Mouse (Mus musculus): Measurements from ENCODE around the gene Gpr107. TPM values are rescaled to one million over a fixed set of nuclear protein-coding genes. Genes with fewer than 3 reads are reported as not detected.
A peak's percentile ranks its signal among the peaks of the same experiment; 100 is the strongest.

The Gpr107 gene
- polyA plus RNA-seq, 1 experiment from 2014 or later, result 27.8 TPM

GRCm38 (mm10) chr2:31239203-31239696 is 87.1 kb downstream of the Gpr107 start:
- H3K4me1 ChIP-seq (ENCODE audit: control insufficient read depth, insufficient read depth, low read length), result 0 out of 2 replicates have a peak, but pooled peaks cover 3% of the 10 kb centered on the region
- ATAC-seq (ENCODE audit: low FRiP score) (peak; percentile 52; the same call in 1 of the 2 replicates), DNase-seq (ENCODE audit: low spot score, missing footprints) (peak; percentile 92)
- 0 out of 2 replicates have a peak, but pooled peaks cover under 1% of the 10 kb centered on the region for H3K27me3 ChIP-seq (ENCODE audit: control insufficient read depth, insufficient read depth, low read length)
- H3K36me3 ChIP-seq (ENCODE audit: control insufficient read depth, insufficient read depth, low read length), result no peaks in the 10 kb centered on the region
- H3K27ac ChIP-seq (ENCODE audit: low read depth, low read length), result no peak overlapping the region
- peak overlapping the region; percentile 14; the same call in 1 of the 2 replicates for H3K4me3 ChIP-seq (ENCODE audit: low read depth, low read length)
- H3K9ac ChIP-seq (ENCODE audit: low read length), result peak overlapping the region; percentile 12; the same call in 1 of the 2 replicates
- WGBS, result 36% methylated on average over 23 of the region's 23 CpGs
- no peaks in the 10 kb centered on the region for H3K9me3 ChIP-seq (ENCODE audit: control insufficient read depth, low read length)
- peak overlapping the region; percentile 33 for H3K4me2 ChIP-seq

DNA sequence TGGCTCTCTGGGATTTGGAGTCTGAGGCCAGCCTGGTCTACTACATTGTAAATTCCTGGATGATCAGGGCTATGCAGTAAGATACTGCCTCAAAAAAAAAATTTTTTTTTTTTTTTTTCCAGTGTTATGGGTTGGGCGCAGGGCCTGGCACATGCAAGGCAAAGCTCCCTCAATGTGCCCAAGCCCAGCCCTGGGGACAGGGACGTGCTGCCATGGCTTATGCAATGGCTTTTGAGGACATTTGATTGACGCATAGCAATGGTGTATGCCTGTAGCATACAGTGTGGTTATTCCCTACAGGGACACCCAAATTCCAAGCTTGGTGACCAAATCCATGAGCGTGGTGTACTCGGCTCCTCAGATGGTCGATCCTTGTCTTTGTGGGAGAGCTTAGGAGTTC is 87.7 kb downstream of the Gpr107 start:
- Histone ChIP-seq H3K4me2 (peak overlapping the region; percentile 33), H3K36me3 (ENCODE audit: control insufficient read depth, insufficient read depth, low read length) (no peaks in the 10 kb centered on the region), H3K9ac (ENCODE audit: low read length) (no peak overlapping the region), H3K27ac (ENCODE audit: low read depth, low read length) (no peak overlapping the region), H3K4me3 (ENCODE audit: low read depth, low read length) (no peak overlapping the region; the same call in 1 of the 2 replicates), H3K27me3 (ENCODE audit: control insufficient read depth, insufficient read depth, low read length) (0 out of 2 replicates have a peak, but pooled peaks cover 2% of the 10 kb centered on the region), H3K9me3 (ENCODE audit: control insufficient read depth, low read length) (no peaks in the 10 kb centered on the region), H3K4me1 (ENCODE audit: control insufficient read depth, insufficient read depth, low read length) (0 out of 2 replicates have a peak, but pooled peaks cover 3% of the 10 kb centered on the region)
- ATAC-seq (ENCODE audit: low FRiP score) (no peak), DNase-seq (ENCODE audit: low spot score, missing footprints) (no peak)
- WGBS, result 81% methylated on average over 6 of the region's 6 CpGs

GRCm38 (mm10) chr2:31241639-31242038 is 89.5 kb downstream of the Gpr107 start:
- WGBS, result 12% methylated on average over 7 of the region's 7 CpGs
- no peak for ATAC-seq (ENCODE audit: low FRiP score)
- no peak overlapping the region for H3K27ac ChIP-seq (ENCODE audit: low read depth, low read length)
- no peak for DNase-seq (ENCODE audit: low spot score, missing footprints)
- H3K27me3 ChIP-seq (ENCODE audit: control insufficient read depth, insufficient read depth, low read length), result 0 out of 2 replicates have a peak, but pooled peaks cover 2% of the 10 kb centered on the region
- no peak overlapping the region for H3K4me3 ChIP-seq (ENCODE audit: low read depth, low read length)
- H3K4me2 ChIP-seq, result no peak overlapping the region
- H3K36me3 ChIP-seq (ENCODE audit: control insufficient read depth, insufficient read depth, low read length), result no peaks in the 10 kb centered on the region
- no peaks in the 10 kb centered on the region for H3K9me3 ChIP-seq (ENCODE audit: control insufficient read depth, low read length)
- peaks cover 3% of the 10 kb centered on the region for H3K4me1 ChIP-seq (ENCODE audit: control insufficient read depth, insufficient read depth, low read length)
- H3K9ac ChIP-seq (ENCODE audit: low read length), result no peak overlapping the region

- H3K9me3 ChIP-seq (ENCODE audit: control insufficient read depth, low read length), result no peaks in the 10 kb centered on the region
- H3K4me1 ChIP-seq (ENCODE audit: control insufficient read depth, insufficient read depth, low read length), result peaks cover 13% of the 10 kb centered on the region
- no peak overlapping the region for H3K9ac ChIP-seq (ENCODE audit: low read length)
- ATAC-seq (ENCODE audit: low FRiP score), result no peak
- no peak overlapping the region for H3K4me3 ChIP-seq (ENCODE audit: low read depth, low read length)
- WGBS, result 79% methylated on average over 8 of the region's 8 CpGs
- H3K27ac ChIP-seq (ENCODE audit: low read depth, low read length), result no peak overlapping the region
- no peak for DNase-seq (ENCODE audit: low spot score, missing footprints)
- 0 out of 2 replicates have a peak, but pooled peaks cover 3% of the 10 kb centered on the region for H3K36me3 ChIP-seq (ENCODE audit: control insufficient read depth, insufficient read depth, low read length)
- H3K27me3 ChIP-seq (ENCODE audit: control insufficient read depth, insufficient read depth, low read length), result 0 out of 2 replicates have a peak, but pooled peaks cover 2% of the 10 kb centered on the region
- H3K4me2 ChIP-seq, result no peak overlapping the region
Observed at GRCm38 (mm10) chr2:31244216-31244615, 92.1 kb downstream of the Gpr107 start.

DNA sequence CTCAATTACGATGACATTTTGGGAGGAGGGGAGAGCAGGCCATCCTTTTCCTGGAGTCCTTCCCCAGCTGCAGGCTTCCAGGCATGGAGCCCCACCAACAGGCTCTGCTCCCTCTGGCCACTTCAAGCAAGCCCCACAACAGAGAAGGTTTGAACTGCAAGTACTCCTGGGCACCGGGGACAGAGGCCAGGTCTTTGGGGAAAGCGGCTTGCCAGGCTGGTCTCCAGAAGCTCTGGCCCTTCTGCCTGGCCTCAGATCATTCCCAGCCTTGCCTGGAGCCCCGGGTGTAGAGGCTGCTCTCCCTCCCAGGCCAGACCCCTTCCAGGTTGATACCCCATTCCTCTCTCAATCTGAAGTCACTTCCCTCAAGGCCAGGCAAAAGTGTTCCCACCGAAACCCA is 92.9 kb downstream of the Gpr107 start:
- peak overlapping the region; percentile 68 for H3K4me2 ChIP-seq
- H3K9me3 ChIP-seq (ENCODE audit: control insufficient read depth, low read length), result no peaks in the 10 kb centered on the region
- peak overlapping the region; percentile 17; the same call in 1 of the 2 replicates for H3K27ac ChIP-seq (ENCODE audit: low read depth, low read length)
- H3K27me3 ChIP-seq (ENCODE audit: control insufficient read depth, insufficient read depth, low read length), result 0 out of 2 replicates have a peak, but pooled peaks cover 2% of the 10 kb centered on the region
- ATAC-seq (ENCODE audit: low FRiP score), result no peak
- 13% methylated on average over 5 of the region's 5 CpGs for WGBS
- 0 out of 2 replicates have a peak, but pooled peaks cover 3% of the 10 kb centered on the region for H3K36me3 ChIP-seq (ENCODE audit: control insufficient read depth, insufficient read depth, low read length)
- peaks cover 11% of the 10 kb centered on the region for H3K4me1 ChIP-seq (ENCODE audit: control insufficient read depth, insufficient read depth, low read length)
- H3K4me3 ChIP-seq (ENCODE audit: low read depth, low read length), result peak overlapping the region; percentile 85
- H3K9ac ChIP-seq (ENCODE audit: low read length), result peak overlapping the region; percentile 90
- no peak for DNase-seq (ENCODE audit: low spot score, missing footprints)

- Histone ChIP-seq H3K27ac (ENCODE audit: low read depth, low read length) (peak within 1 kb of the TSS; percentile 17), H3K9me3 (ENCODE audit: control insufficient read depth, low read length) (no peaks in the 10 kb centered on the region), H3K4me1 (ENCODE audit: control insufficient read depth, insufficient read depth, low read length) (peaks cover 11% of the 10 kb centered on the region), H3K27me3 (ENCODE audit: control insufficient read depth, insufficient read depth, low read length) (0 out of 2 replicates have a peak, but pooled peaks cover 2% of the 10 kb centered on the region), H3K4me3 (ENCODE audit: low read depth, low read length) (peak within 1 kb of the TSS; percentile 85), H3K9ac (ENCODE audit: low read length) (peak within 1 kb of the TSS; percentile 90), H3K36me3 (ENCODE audit: control insufficient read depth, insufficient read depth, low read length) (0 out of 2 replicates have a peak, but pooled peaks cover 3% of the 10 kb centered on the region), H3K4me2 (peak within 1 kb of the TSS; percentile 68)
- ATAC-seq (ENCODE audit: low FRiP score) (peak; percentile 79), DNase-seq (ENCODE audit: low spot score, missing footprints) (peak; percentile 97)
- under 1% methylated on average over 73 of the region's 89 CpGs for WGBS
Observed at GRCm38 (mm10) chr2:31245491-31246141, 93.5 kb downstream of the Gpr107 start, which contains the start of gene Ncs1. Gene Ncs1 (plus strand): TSS chr2:31245823.

DNA sequence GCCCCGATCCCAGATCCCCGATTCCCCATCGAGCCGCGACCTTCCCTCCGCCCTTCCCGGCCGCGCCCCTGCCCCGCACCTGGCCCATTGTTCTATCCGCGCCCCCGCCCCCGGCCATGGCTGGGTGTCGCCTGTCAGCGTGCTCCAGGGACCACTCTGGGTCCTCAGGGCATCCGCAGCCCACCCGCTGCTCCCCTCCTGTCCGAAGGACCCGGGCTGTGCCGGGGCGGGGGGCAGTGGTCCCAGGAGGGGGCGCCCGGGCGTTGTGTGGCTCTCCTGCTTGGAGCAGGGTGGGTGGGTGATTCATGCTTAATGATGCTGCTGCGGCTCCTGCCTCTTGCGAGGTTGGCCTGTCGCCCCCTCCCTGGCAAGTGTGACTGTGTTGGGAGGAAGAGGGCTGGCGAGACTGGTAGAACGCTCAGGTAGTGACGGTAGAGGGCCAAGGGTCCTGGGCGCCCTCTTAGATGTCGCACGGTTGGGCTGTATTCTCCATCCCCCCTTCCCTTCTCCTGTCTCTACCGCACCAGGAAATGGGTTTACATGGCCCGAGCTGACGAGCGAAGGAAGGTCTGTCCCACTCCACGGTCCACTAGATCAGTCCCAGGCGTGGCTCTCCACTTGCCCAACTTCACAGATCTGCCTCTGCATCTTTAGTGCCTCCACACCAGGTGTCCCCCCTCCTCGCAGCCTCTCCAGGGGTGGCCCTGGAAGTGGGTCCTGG is 94.3 kb downstream of the Gpr107 start:
- Histone ChIP-seq H3K4me1 (ENCODE audit: control insufficient read depth, insufficient read depth, low read length) (peaks cover 11% of the 10 kb centered on the region), H3K9ac (ENCODE audit: low read length) (peak overlapping the region; percentile 90)
- peak; percentile 70 for ATAC-seq (ENCODE audit: low FRiP score)

GRCm38 (mm10) chr2:31248856-31249255 is 96.7 kb downstream of the Gpr107 start:
- DNase-seq (ENCODE audit: low spot score, missing footprints) (no peak), ATAC-seq (ENCODE audit: low FRiP score) (no peak)
- Histone ChIP-seq H3K4me3 (ENCODE audit: low read depth, low read length) (no peak overlapping the region), H3K9me3 (ENCODE audit: control insufficient read depth, low read length) (no peaks in the 10 kb centered on the region), H3K36me3 (ENCODE audit: control insufficient read depth, insufficient read depth, low read length) (0 out of 2 replicates have a peak, but pooled peaks cover 3% of the 10 kb centered on the region), H3K9ac (ENCODE audit: low read length) (no peak overlapping the region), H3K4me2 (no peak overlapping the region), H3K27me3 (ENCODE audit: control insufficient read depth, insufficient read depth, low read length) (0 out of 2 replicates have a peak, but pooled peaks cover 2% of the 10 kb centered on the region), H3K27ac (ENCODE audit: low read depth, low read length) (no peak overlapping the region), H3K4me1 (ENCODE audit: control insufficient read depth, insufficient read depth, low read length) (peaks cover 11% of the 10 kb centered on the region)
- 87% methylated on average over 6 of the region's 6 CpGs for WGBS

More for the DNA sequence above, 94.3 kb downstream of the Gpr107 start:
- peak; percentile 93 for DNase-seq (ENCODE audit: low spot score, missing footprints)
- Histone ChIP-seq H3K27me3 (ENCODE audit: control insufficient read depth, insufficient read depth, low read length) (0 out of 2 replicates have a peak, but pooled peaks cover 2% of the 10 kb centered on the region), H3K4me3 (ENCODE audit: low read depth, low read length) (peak overlapping the region; percentile 85), H3K9me3 (ENCODE audit: control insufficient read depth, low read length) (no peaks in the 10 kb centered on the region), H3K27ac (ENCODE audit: low read depth, low read length) (peak overlapping the region; percentile 17; the same call in 1 of the 2 replicates), H3K36me3 (ENCODE audit: control insufficient read depth, insufficient read depth, low read length) (0 out of 2 replicates have a peak, but pooled peaks cover 3% of the 10 kb centered on the region), H3K4me2 (peak overlapping the region; percentile 68)
- 2% methylated on average over 34 of the region's 41 CpGs for WGBS
